ENCODE assay signal across 8 mouse cellular contexts in genomic region chr1:73362122-73362521, GRCm38 (mm10).
DNase-seq lines count a peak whose midpoint lies in the region; ATAC-seq lines count a peak whose summit lies in the region.

No protein-coding gene starts in this region.

- H3K4me1 ChIP-seq in heart, embryonic 11.5 days (ENCODE audit: control insufficient read depth, insufficient read depth, low read length) = peaks cover 52% of the 10 kb centered on the region
- peaks cover 28% of the 10 kb centered on the region for H3K4me1 ChIP-seq in stomach, embryonic 16.5 days (ENCODE audit: control insufficient read depth, insufficient read depth, low read length)
- peaks cover 17% of the 10 kb centered on the region for H3K4me1 ChIP-seq in forebrain, embryonic 11.5 days (replicated peaks; ENCODE audit: control insufficient read depth, insufficient read depth, low read length)

- peak overlapping the region; percentile 63 for H3K27ac ChIP-seq in heart, embryonic 11.5 days (ENCODE audit: low read depth, low read length)
- peak overlapping the region; percentile 69 for H3K27ac ChIP-seq in stomach, embryonic 16.5 days (ENCODE audit: low read length)
- no peak overlapping the region for H3K27ac ChIP-seq in forebrain, embryonic 11.5 days (ENCODE audit: low read depth, low read length)

- no peak overlapping the region for H3K9ac ChIP-seq in heart, embryonic 11.5 days (ENCODE audit: low read depth, low read length)
- no peak overlapping the region for H3K9ac ChIP-seq in stomach, embryonic 16.5 days (ENCODE audit: low read length)
- no peak overlapping the region for H3K9ac ChIP-seq in forebrain, embryonic 11.5 days (ENCODE audit: low read length)

- H3K27me3 ChIP-seq in heart, embryonic 11.5 days (ENCODE audit: control insufficient read depth, insufficient read depth, low read length) = no peaks in the 10 kb centered on the region
- no peaks in the 10 kb centered on the region for H3K27me3 ChIP-seq in stomach, embryonic 16.5 days (ENCODE audit: control insufficient read depth, insufficient read depth, low read length)
- H3K27me3 ChIP-seq in forebrain, embryonic 11.5 days (ENCODE audit: control insufficient read depth, insufficient read depth, low read length) = no peaks in the 10 kb centered on the region

- 38% methylated on average over 1 of the region's 1 CpGs for WGBS in heart, embryonic 11.5 days (ENCODE audit: insufficient replicate concordance)
- WGBS in stomach, embryonic 16.5 days = 54% methylated on average over 1 of the region's 1 CpGs
- WGBS in forebrain, embryonic 11.5 days = 71% methylated on average over 1 of the region's 1 CpGs

- DNase-seq in MN1 (ENCODE audit: low spot score) = peak; percentile 27
- peak; percentile 65 to 92 for DNase-seq in adrenal gland, adult (ENCODE audit: inconsistent age in 2 of 2, low spot score in 1 of 2)
- DNase-seq in kidney, postnatal 25 days = peak; percentile 77 to 85
- DNase-seq in cerebellum, adult 18-20 months = no peak
- no peak for DNase-seq in forebrain, embryonic 11.5 days (ENCODE audit: low spot score)
- no peak for DNase-seq in frontal cortex, adult 2 months (ENCODE audit: extremely low spot score in 1 of 2, low spot score in 1 of 2)

- H3K4me3 ChIP-seq in heart, embryonic 11.5 days (ENCODE audit: low read depth, low read length) = no peak overlapping the region
- no peak overlapping the region for H3K4me3 ChIP-seq in stomach, embryonic 16.5 days (replicated peaks; ENCODE audit: low read length)
- H3K4me3 ChIP-seq in forebrain, embryonic 11.5 days (ENCODE audit: low read depth, low read length) = no peak overlapping the region

- H3K4me2 ChIP-seq in heart, embryonic 11.5 days = no peak overlapping the region
- no peak overlapping the region for H3K4me2 ChIP-seq in stomach, embryonic 16.5 days (ENCODE audit: low read depth, low read length)
- H3K4me2 ChIP-seq in forebrain, embryonic 11.5 days (ENCODE audit: low read depth, low read length, severe bottlenecking) = no peak overlapping the region

- no peaks in the 10 kb centered on the region for H3K9me3 ChIP-seq in heart, embryonic 11.5 days (replicated peaks; ENCODE audit: control insufficient read depth, low read length)
- H3K9me3 ChIP-seq in stomach, embryonic 16.5 days (replicated peaks; ENCODE audit: control insufficient read depth, low read length) = no peaks in the 10 kb centered on the region
- H3K9me3 ChIP-seq in forebrain, embryonic 11.5 days (ENCODE audit: control insufficient read depth, low read length) = no peaks in the 10 kb centered on the region

- ATAC-seq in heart, embryonic 11.5 days (replicated peaks; ENCODE audit: insufficient number of reproducible peaks, low FRiP score, low TSS enrichment) = peak; percentile 76
- peak; percentile 49; the same call in 1 of the 2 replicates for ATAC-seq in stomach, embryonic 16.5 days (ENCODE audit: insufficient read depth, low FRiP score)
- no peak for ATAC-seq in forebrain, embryonic 11.5 days (replicated peaks; ENCODE audit: low FRiP score)

- no peaks in the 10 kb centered on the region for H3K36me3 ChIP-seq in heart, embryonic 11.5 days (ENCODE audit: control insufficient read depth, insufficient read depth, low read length)
- H3K36me3 ChIP-seq in stomach, embryonic 16.5 days (ENCODE audit: control insufficient read depth, insufficient read depth, low read length) = no peaks in the 10 kb centered on the region
- H3K36me3 ChIP-seq in forebrain, embryonic 11.5 days (ENCODE audit: control insufficient read depth, insufficient read depth, low read length) = no peaks in the 10 kb centered on the region

Comparison
In these comparisons a context has a peak if more than half of its experiments do, and no peak if none do; other contexts are left out.
1. DNase-seq: peak in MN1 (single experiment), adrenal gland, adult (2 of 2) and kidney, postnatal 25 days (2 of 2); none in cerebellum, adult 18-20 months (0 of 2), forebrain, embryonic 11.5 days (single experiment) and frontal cortex, adult 2 months (0 of 2).